Mouse (Mus musculus) neural tube, embryonic 11.5 days (tissue): ENCODE data around the gene Bcl11b. TPM values are rescaled to one million over a fixed set of nuclear protein-coding genes. Genes with fewer than 3 reads are reported as not detected.

ENCODE experiments used
- ATAC-seq: fragments of 200-750 bp; cut with Nextera tagmentation; 2 replicates; pipeline ENCODE4 v1.8.0; 2017; ENCODE audit warnings: moderate number of reproducible peaks, mild to moderate bottlenecking, moderate TSS enrichment, moderate library complexity; ENCODE audit not compliant: insufficient read depth, low FRiP score, low TSS enrichment
- DNase-seq: peaks from one replicate; pipeline ENCODE4 v3.0.0-alpha.2; 2015; ENCODE audit warnings: low spot score
- H3K27ac ChIP-seq: fragments of 300-500 bp; sonication (generic); 2 replicates; pipeline ENCODE4 v1.5.1; 2014; ENCODE audit warnings: low read depth, mild to moderate bottlenecking, low read length
- H3K27me3 ChIP-seq: fragments of 300-500 bp; sonication (generic); 2 replicates; pipeline ENCODE4 v1.6.1; 2014; ENCODE audit warnings: mild to moderate bottlenecking, low read length, mixed read lengths; ENCODE audit not compliant: control insufficient read depth, insufficient read depth
- H3K36me3 ChIP-seq: fragments of 300-500 bp; sonication (generic); 2 replicates; pipeline ENCODE4 v1.6.1; 2014; ENCODE audit warnings: mild to moderate bottlenecking, low read length, moderate library complexity, mixed read lengths; ENCODE audit not compliant: control insufficient read depth, insufficient read depth
- H3K4me1 ChIP-seq: fragments of 300-500 bp; sonication (generic); 2 replicates; pipeline ENCODE4 v1.6.1; 2014; ENCODE audit warnings: low read length, mixed read lengths; ENCODE audit not compliant: control insufficient read depth, insufficient read depth
- H3K4me2 ChIP-seq: fragments of 300-500 bp; sonication (generic); 2 replicates; pipeline ENCODE4 v1.6.1; 2014; ENCODE audit warnings: low read depth, mild to moderate bottlenecking, moderate library complexity
- H3K4me3 ChIP-seq: fragments of 300-500 bp; sonication (generic); 2 replicates; pipeline ENCODE4 v1.5.1; 2014; ENCODE audit warnings: low read depth, low read length
- H3K9ac ChIP-seq: fragments of 300-500 bp; sonication (generic); 2 replicates; pipeline ENCODE4 v1.6.1; 2014; ENCODE audit warnings: mild to moderate bottlenecking, low read length
- H3K9me3 ChIP-seq: fragments of 300-500 bp; sonication (generic); 2 replicates; pipeline ENCODE4 v1.6.1; 2016; ENCODE audit warnings: low read length; ENCODE audit not compliant: control insufficient read depth
- WGBS: fragments of 180-500 bp; shearing (Covaris S2); extraction: QIAGEN DNeasy Blood & Tissue Kit; methylation state at CpG from one replicate; pipeline ENCODE4 v1.1.7; 2014; 5-methylcytosine and 5-hydroxymethylcytosine counted together
- polyA plus RNA-seq: library from polyadenylated mRNA; unstranded; fragments of >200 nt; fragmentation: Nextera tagmentation; extraction: Ambion mirVana; gene quantifications from 2 replicates; pipeline ENCODE4 v1.2.1, GENCODE M21; 2014

The Bcl11b gene
- 9.4 and 9.5 TPM in 2 replicates for polyA plus RNA-seq

GRCm38 (mm10) chr12:108003483-108003882 lies at the start of gene Bcl11b:
Bcl11b (minus strand) TSS chr12:108003602.
- ATAC-seq (no peak; the same call in 1 of the 2 replicates), DNase-seq (no peak)

DNA sequence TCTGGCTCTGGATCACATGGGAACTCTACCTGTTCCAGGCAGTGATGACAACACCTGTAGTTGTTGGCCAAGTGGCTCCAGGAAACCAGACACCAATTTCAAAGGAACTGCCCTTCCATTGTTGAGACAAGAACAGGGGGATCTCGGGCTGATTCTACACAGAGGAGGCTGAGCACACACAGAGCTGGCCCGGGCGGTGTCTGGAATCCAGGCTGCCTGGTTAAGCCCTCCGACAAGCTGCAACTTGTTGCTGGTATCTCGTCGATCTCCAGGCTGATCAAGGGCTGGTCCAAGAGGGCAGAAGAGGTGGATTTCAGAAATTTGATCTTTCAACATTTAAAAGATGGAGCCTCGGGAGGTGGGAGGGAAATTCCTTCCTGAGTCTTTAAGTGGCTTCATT lies 47.6 kb upstream of the Bcl11b start:
- no peak for DNase-seq
- WGBS, result 87% methylated on average over 7 of the region's 7 CpGs
- no peaks in the 10 kb centered on the region for H3K4me1 ChIP-seq
- H3K36me3 ChIP-seq, result no peaks in the 10 kb centered on the region
- ATAC-seq, result no peak
- H3K4me3 ChIP-seq, result no peak overlapping the region
- H3K9ac ChIP-seq, result no peak overlapping the region
- no peak overlapping the region for H3K4me2 ChIP-seq
- H3K27me3 ChIP-seq, result no peaks in the 10 kb centered on the region
- H3K27ac ChIP-seq, result no peak overlapping the region
- no peaks in the 10 kb centered on the region for H3K9me3 ChIP-seq

More at GRCm38 (mm10) chr12:108003483-108003882, at the start of gene Bcl11b:
- WGBS, result under 1% methylated on average over 19 of the region's 19 CpGs
- Histone ChIP-seq H3K36me3 (no peaks in the 10 kb centered on the region), H3K27me3 (peaks cover 13% of the 10 kb centered on the region), H3K4me3 (peak within 1 kb of the TSS; percentile 89), H3K4me2 (peak within 1 kb of the TSS; percentile 87), H3K27ac (peak within 1 kb of the TSS; percentile 96), H3K9ac (peak within 1 kb of the TSS; percentile 98), H3K9me3 (no peaks in the 10 kb centered on the region), H3K4me1 (peaks cover 9% of the 10 kb centered on the region)

DNA sequence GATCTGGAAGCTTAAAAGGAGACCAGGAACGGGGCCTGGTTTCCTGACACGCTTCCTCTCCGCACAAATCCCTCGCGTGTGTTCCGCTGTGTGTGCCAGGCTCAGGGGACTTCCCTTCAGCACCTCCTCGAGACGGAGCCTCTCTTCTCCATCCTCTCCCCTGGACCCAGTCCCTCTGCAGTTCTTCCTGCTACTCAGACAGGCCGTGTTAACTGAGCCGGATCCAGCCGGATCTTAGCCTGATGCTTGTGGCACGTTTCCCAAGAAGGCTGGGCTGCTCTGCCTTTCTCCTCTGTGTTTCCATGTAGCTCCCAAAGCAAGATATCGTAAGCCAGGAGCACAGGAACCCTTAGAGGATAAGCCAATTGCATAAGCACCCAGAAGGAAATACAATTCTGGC lies 46.2 kb upstream of the Bcl11b start:
- DNase-seq (no peak), ATAC-seq (no peak)
- 90% methylated on average over 13 of the region's 13 CpGs for WGBS

DNA sequence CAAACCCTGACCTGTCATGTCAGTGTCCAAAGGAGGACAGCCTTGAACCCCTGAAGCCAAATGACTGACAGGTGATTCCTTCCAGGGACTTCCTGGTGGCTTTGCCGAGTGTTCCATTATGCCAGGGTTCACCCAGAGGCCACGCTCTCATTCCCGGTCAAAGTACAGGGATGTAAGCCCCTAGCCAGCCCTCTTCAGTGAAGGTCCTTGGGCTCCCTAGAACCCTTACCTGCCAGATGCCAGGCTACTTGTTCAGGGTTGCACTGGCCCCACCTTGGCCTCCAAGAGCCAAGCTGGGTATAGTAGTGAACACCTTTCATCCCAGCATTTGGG lies 38.8 kb upstream of the Bcl11b start:
- H3K4me2 ChIP-seq, result no peak overlapping the region
- no peak overlapping the region for H3K9ac ChIP-seq
- ATAC-seq (no peak), DNase-seq (no peak)
- H3K4me3 ChIP-seq, result no peak overlapping the region
- H3K27ac ChIP-seq, result no peak overlapping the region
- no peaks in the 10 kb centered on the region for H3K9me3 ChIP-seq
- H3K27me3 ChIP-seq, result no peaks in the 10 kb centered on the region
- H3K36me3 ChIP-seq, result no peaks in the 10 kb centered on the region
- 74% methylated on average over 3 of the region's 3 CpGs for WGBS
- no peaks in the 10 kb centered on the region for H3K4me1 ChIP-seq

More for the DNA sequence above, 46.2 kb upstream of the Bcl11b start:
- Histone ChIP-seq H3K4me2 (no peak overlapping the region), H3K9ac (no peak overlapping the region), H3K4me3 (no peak overlapping the region), H3K36me3 (no peaks in the 10 kb centered on the region), H3K27ac (no peak overlapping the region), H3K9me3 (no peaks in the 10 kb centered on the region), H3K4me1 (no peaks in the 10 kb centered on the region), H3K27me3 (no peaks in the 10 kb centered on the region)

DNA sequence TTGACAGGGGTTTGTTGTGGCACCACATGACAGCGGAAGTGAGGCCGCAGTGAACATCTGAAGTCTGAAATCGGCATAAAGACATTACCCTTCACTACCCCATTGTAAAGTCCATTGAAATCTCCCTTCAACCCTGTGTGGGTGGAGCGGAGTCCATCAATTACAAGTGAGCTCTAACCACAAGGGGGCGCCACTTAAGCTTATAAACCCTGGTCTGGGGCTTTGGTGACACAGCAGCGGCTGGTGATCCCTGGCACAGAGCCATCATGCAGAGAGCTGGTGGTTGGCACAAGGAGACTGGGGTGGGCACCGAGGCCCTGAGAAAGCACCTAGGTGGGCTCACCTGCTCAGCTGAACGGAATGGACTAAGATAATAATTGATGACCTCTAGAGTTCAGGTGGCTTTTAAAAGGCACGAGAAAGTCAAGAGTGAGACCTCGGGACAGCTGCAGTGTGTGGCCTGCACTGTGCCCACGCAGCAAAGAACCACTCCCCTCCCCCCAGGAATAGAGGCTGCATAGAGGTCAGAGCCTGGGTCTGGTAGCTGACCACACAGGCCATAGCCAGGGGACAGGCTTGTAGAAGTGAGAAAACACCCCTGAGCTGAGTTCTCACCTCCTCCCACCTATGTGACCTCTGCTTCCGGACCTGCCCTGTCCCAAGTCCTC lies 38.3 kb upstream of the Bcl11b start:
- DNase-seq, result peak; percentile 85
- no peak; the same call in 1 of the 2 replicates for ATAC-seq
- no peak overlapping the region for H3K4me2 ChIP-seq
- no peaks in the 10 kb centered on the region for H3K9me3 ChIP-seq
- no peak overlapping the region for H3K9ac ChIP-seq
- no peaks in the 10 kb centered on the region for H3K36me3 ChIP-seq
- no peaks in the 10 kb centered on the region for H3K27me3 ChIP-seq
- WGBS, result 38% methylated on average over 12 of the region's 12 CpGs
- H3K27ac ChIP-seq, result no peak overlapping the region
- no peaks in the 10 kb centered on the region for H3K4me1 ChIP-seq
- H3K4me3 ChIP-seq, result no peak overlapping the region

- no peak overlapping the region for H3K4me3 ChIP-seq
- H3K9ac ChIP-seq, result no peak overlapping the region
- H3K4me1 ChIP-seq, result no peaks in the 10 kb centered on the region
- no peaks in the 10 kb centered on the region for H3K9me3 ChIP-seq
- ATAC-seq, result no peak
- no peak overlapping the region for H3K27ac ChIP-seq
- H3K27me3 ChIP-seq, result no peaks in the 10 kb centered on the region
- no peaks in the 10 kb centered on the region for H3K36me3 ChIP-seq
- no peak for DNase-seq
- H3K4me2 ChIP-seq, result no peak overlapping the region
- 66% methylated on average over 6 of the region's 6 CpGs for WGBS
Measured at GRCm38 (mm10) chr12:108037446-108037845, 34.0 kb upstream of the Bcl11b start.

GRCm38 (mm10) chr12:108035412-108036078 lies 32.1 kb upstream of the Bcl11b start:
- no peak for DNase-seq
- 80% methylated on average over 13 of the region's 13 CpGs for WGBS

DNA sequence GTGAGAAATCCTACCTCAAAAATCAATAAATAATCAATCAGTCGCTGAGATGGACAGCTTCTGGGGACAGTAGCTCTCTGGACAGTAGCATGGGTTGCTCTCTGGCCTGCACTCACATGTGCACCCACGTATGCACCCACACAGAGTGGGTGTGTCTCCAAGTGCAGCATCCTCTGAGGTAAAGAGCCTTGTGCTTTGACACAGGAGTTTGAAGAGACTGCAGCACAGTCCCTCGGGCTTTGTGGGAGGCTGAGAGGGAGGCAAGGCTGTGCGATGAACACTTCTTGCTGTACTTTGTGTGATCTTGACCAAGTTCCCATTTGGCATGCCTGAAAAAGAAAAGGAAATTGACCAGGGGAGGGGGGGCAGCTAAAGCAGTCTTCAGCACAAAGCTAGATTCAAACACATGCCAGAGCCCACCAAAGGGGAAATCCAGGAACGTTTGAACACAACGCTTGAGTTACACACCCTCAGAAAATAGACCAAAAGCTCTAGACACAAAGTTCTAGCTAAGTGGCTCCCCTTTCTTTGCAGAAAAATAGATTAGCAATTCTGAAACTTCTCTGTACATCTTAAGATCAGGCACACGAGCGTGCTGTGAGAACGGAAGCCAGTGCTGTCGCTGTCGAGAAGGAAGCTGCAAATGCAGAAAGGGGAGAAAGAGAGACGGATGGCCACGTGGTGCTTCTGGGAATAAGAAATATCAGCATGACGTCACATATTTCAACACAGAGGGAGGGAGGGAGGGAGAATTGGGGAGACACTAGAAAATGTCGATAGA lies 19.6 kb upstream of the Bcl11b start:
- no peak overlapping the region for H3K9ac ChIP-seq
- DNase-seq, result no peak
- no peaks in the 10 kb centered on the region for H3K4me1 ChIP-seq
- H3K27me3 ChIP-seq, result no peaks in the 10 kb centered on the region
- 82% methylated on average over 15 of the region's 15 CpGs for WGBS
- H3K27ac ChIP-seq, result no peak overlapping the region
- no peak overlapping the region for H3K4me3 ChIP-seq
- H3K4me2 ChIP-seq, result no peak overlapping the region
- ATAC-seq, result no peak
- H3K9me3 ChIP-seq, result no peaks in the 10 kb centered on the region
- H3K36me3 ChIP-seq, result no peaks in the 10 kb centered on the region

More at GRCm38 (mm10) chr12:108035412-108036078, 32.1 kb upstream of the Bcl11b start:
- Histone ChIP-seq H3K27me3 (no peaks in the 10 kb centered on the region), H3K9me3 (no peaks in the 10 kb centered on the region), H3K27ac (no peak overlapping the region), H3K4me1 (no peaks in the 10 kb centered on the region), H3K9ac (no peak overlapping the region), H3K36me3 (no peaks in the 10 kb centered on the region), H3K4me3 (no peak overlapping the region), H3K4me2 (no peak overlapping the region)
- ATAC-seq, result no peak
